Mouse (Mus musculus): ENCODE measurements around the gene Rassf8.

The Rassf8 gene

DNA sequence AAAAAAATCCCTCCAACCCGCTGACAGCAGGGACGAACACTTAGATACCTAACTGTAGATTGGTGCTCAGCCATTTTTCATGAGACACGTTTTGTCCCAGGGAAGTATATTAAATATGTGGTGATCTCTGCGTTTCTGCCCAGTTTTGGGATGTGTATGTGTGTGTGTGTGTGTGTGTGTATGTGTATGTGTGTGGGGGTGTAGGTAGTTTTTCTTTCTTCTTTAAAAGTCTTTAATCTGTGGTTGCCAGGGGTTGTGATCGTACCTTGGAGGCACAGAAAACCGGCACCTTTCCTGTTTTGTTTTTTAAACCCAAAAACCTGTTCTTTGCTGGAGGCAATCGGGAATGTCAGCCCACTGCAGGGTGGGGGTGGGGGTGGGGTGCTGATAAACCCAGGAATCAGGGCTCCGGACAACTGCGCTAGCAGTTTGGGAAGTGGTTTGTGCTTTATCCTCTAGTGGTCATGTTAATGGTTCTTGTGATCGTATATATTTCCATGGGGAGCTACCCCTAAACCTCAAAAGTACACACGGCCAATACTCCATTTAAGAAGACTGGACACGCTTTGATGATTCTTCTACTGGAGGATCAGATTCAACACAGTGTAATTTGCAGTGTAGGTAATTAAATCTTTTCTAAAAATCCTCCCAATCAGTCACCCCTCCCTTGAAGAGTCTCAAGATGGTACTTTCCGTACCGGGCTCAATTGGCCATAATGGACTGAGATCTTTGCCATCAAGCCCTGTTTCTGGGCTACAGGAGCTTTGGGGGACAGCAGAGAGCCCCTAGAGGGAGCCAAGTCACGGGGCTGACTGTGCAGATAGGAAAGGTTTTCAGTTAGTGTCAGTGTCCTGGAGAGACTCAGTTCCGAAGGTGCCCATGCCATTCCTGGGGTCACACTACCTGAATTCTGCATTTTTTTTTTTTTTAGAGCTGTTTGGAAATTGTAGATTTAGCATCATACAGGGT lies 1.4 kb downstream of the Rassf8 start:
- no peak for DNase-seq

GRCm38 (mm10) chr6:145750394-145750793 lies 3.8 kb downstream of the Rassf8 start:
- DNase-seq: no peak

- no peak for DNase-seq
Measured at GRCm38 (mm10) chr6:145753296-145753695, 6.7 kb downstream of the Rassf8 start.

DNA sequence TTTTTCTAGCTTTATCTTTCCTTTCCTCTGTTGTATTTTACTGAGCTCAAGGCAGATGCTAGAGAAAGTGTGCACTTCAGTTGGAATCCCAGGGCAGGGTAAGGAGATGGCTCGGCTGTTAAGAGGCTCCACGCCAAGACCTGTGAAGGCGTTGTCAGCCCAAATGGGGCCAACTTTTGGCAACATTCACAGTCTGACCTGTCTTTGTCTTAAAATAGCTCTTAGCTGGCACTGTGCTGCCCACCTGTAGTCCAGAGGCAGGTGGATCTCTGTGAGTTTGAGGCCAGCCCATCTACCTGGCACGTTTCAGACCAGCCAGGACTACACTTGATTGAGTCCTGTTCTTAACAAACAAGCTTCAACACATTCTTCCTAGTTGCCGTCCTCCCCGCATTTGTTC lies 7.9 kb downstream of the Rassf8 start:
- DNase-seq: no peak

- no peak for DNase-seq
Measured at GRCm38 (mm10) chr6:145755942-145756639, 9.5 kb downstream of the Rassf8 start.

DNA sequence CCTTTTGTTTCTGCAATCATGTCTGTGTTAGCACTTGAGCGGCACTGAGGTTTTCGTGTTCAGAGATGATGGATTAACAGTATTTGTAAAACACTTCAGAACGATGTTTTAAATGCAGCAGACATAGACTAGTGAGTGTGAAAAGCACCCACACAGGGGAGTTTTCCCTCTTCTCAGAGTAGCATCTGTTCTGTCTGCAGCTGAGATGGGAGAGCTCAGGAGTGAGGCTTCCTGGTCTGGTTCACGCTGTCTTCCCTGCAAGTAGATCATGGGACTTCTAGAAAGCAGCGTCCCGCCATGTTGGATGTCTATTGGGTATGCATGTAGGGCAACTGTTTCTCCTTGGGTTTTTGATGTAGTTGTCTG lies 10.1 kb downstream of the Rassf8 start:
- DNase-seq: no peak

DNA sequence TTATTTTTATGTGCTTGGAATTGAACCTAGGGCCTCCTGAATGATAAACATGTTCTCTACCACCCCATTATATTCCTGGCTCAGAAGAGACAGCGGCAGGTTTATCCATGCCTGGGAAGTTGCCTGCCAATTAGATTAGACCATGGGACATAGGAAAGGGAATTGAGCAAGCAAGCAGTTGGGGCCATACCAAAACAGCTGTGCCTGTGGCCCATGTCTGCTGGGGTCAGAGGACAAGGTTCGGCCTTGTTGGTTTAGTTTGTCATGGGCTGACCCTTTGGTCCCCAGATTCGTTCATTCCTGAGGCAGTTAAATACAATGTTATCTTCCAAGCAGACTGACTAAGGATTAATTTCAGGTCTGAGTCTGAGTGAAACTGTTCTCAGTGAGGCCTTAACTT lies 10.8 kb downstream of the Rassf8 start:
- DNase-seq: no peak

DNA sequence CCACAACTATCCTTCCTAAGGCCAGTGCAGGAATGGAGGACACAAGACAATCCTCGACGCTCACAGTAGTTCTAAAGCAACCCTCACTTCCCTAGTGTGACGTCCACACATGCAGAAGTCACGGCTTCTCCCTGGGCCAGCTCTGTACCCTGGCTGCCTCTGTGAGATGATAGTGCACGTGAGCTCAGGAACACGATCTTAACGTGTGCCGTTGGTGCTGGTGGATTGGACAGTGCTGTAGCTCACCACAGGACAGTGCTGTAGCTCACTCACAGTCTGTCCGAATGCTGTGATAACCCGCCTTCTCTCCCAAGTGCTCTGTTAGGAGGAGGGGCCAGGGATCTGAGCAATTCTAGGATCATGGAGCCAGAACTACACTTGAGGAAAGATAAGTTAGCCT lies 12.1 kb downstream of the Rassf8 start:
- DNase-seq: no peak

DNA sequence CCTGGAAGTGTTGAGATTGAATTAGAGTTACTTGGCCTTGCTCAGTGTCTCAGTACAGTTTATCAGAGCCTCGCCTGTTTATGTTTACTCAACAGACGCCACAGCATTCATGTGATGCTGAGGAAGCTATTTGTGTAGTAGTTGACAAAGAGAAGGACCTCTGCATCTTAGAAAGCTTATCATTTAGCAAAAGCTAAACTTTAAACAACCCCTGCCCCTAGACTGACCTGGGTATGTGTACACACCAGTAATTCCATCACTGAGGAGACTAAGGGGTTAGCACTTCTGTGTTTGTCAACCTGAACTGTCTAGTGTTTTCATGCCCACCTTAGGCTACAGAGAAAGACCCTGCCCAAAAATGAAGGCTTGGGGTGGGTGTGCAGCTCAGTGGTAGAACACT lies 12.9 kb downstream of the Rassf8 start:
- no peak for DNase-seq

- DNase-seq: no peak
Measured at GRCm38 (mm10) chr6:145760246-145761016, 13.9 kb downstream of the Rassf8 start.

- no peak for DNase-seq
Measured at GRCm38 (mm10) chr6:145761151-145761935, 14.8 kb downstream of the Rassf8 start.

- no peak for DNase-seq
Measured at GRCm38 (mm10) chr6:145762016-145762415, 15.5 kb downstream of the Rassf8 start.

- DNase-seq: no peak
Measured at GRCm38 (mm10) chr6:145763051-145763450, 16.5 kb downstream of the Rassf8 start.

- DNase-seq: no peak
Measured at GRCm38 (mm10) chr6:145765011-145765410, 18.5 kb downstream of the Rassf8 start.

- no peak for DNase-seq
Measured at GRCm38 (mm10) chr6:145766971-145767370, 20.4 kb downstream of the Rassf8 start.

- DNase-seq: no peak
Measured at GRCm38 (mm10) chr6:145767637-145768036, 21.1 kb downstream of the Rassf8 start.

DNA sequence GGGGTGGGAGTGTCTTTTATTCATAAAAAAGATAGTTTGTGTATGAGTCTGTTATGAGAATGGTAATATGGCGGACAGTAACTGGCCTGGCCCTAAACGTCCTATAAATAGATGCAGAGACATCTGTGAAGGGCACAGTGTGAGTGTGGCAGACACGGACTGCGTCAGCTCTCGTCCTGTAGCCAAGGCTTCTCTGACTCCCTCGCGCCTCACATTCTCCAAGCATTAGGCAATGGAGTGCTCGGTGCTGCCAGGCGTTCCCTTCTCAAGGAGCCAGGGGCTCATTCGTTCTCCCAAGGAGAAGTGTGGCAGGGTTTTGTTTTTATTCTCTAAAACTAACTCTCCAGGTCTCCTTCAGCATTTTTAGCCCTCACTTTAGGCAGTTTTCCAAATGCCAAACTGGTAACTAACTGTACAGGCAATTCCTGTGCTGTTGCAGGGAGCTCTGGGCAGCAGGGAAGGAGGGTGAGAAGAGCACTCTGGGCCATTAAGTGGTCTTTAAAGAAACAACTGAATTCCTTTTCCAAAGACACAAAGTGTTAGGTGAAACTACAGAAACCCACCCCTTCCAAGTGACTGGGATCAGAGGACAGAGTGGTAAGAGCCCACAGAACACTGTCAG lies 22.2 kb downstream of the Rassf8 start:
- DNase-seq: no peak

- no peak for DNase-seq
Measured at GRCm38 (mm10) chr6:145769855-145770254, 23.3 kb downstream of the Rassf8 start.

- no peak for DNase-seq
Measured at GRCm38 (mm10) chr6:145770272-145771000, 23.9 kb downstream of the Rassf8 start.

DNA sequence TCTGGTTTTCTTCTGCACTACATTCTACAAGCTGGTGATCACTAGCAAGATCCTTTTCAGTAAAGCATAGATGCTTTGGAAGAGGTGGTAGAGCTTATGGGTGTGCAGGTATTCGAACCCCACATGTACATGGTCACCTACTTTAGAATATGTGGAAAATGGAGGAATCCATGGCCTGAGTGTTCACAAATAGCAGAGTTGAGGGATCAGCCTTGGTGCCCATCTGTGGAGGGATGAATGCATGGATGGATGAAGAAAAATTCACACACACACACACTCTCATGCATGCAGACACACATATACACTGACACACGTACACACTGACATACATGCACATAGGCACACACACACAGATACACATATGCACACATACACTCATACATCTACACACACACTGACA lies 27.9 kb downstream of the Rassf8 start:
- no peak for DNase-seq

GRCm38 (mm10) chr6:145776241-145776640 lies 29.7 kb downstream of the Rassf8 start:
- DNase-seq: no peak
